Mouse (Mus musculus) bone marrow, adult 2 months (tissue): ENCODE data around the gene Pex10.

Experiments used
- CTCF ChIP-seq: fragments of 200-500 bp; IDR thresholded peaks from 2 replicates; pipeline ENCODE4 v1.5.1; 2011; ENCODE audit warnings: low read length, control low read depth; ENCODE audit not compliant: control insufficient read depth, insufficient read depth
- POLR2A ChIP-seq: fragments of 200-500 bp; IDR thresholded peaks from 2 replicates; pipeline ENCODE4 v1.6.1; 2011; ENCODE audit warnings: low read depth, mild to moderate bottlenecking, control low read depth, low read length, borderline replicate concordance; ENCODE audit not compliant: control insufficient read depth

DNA sequence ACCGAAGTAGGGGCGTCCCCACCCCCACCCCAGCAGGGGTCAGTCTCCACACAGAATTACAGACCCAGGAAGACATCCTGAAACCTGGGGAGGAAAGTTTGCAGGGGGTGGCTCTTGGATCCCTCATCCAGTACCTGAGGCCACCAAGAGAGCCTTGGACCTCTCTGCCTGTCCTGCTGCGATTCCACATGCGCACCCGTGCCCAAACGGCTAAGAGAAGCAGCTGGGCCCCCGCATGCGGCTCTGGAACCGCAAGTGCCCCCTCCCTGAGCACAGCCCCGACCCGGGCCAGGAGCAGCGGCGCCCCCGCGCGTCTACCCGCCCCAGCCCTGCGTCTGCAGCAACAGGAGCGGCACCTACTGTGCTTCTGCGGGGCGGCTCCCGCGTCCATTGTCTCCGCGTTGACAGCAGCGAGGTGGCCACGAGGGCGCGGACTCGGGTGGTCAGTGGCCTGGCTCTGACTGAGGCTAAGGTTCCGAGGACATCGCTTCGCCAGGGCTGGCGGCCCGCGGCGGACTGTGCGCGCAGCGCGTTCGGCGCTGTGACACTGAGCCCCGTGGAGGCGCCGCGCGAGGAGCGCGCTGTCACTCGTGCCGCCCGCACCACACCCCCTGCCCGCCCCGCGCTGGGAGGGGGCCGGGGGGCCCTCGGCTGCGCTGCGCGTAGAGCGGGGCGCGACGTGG is 24.1 kb upstream of the Pex10 start:
- no peak for TF ChIP-seq CTCF
- TF ChIP-seq POLR2A = no peak
